Mouse (Mus musculus): Measurements from ENCODE around the gene Itgb4.
A peak's percentile ranks its signal among the peaks of the same experiment; 100 is the strongest.

DNA sequence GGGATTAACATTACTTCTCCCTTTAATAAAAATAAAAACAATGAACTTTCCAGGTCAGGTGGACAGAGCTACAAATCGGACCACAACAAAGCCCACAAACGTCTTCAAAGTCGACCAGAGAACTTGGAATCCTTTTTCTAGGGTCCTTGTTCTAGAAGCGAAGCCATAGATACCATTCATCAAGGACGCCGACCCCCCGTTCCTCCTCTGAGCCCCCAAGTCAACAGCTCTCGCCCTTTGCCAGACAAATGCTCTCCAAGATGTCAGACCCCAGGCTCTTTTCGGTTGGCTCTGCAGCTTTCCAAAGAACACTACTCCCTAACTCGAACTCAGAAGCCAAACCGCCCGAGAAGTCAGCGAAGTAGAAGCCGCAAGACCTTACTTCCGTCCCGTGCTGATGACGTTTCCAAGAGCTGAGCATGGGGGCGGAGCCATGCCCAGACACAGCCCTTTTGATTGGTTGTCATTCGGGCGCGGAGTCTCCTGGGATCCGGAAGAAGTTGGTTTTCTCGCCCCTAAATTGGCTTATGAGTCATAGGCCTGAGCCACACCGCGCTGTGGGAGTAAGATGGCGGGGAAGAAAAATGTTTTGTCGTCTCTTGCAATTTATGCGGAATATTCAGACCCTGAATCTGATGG, 41.3 kb upstream of the Itgb4 start, which contains the start of the genes Sap30bp and Recql5:
- no peak for TF ChIP-seq CTCF (IDR thresholded peaks at IDR 0.05; ENCODE audit: borderline replicate concordance, insufficient read depth, low read depth, low read length)
- TF ChIP-seq POLR2A (IDR thresholded peaks at IDR 0.05; ENCODE audit: borderline replicate concordance, insufficient read depth, low read length), result peak; percentile 86; the same call in 1 of the 2 replicates

All from cerebellum, adult 2 months (tissue).